Mouse (Mus musculus): ENCODE data around the gene Bclaf3. TPM values are rescaled to one million over a fixed set of nuclear protein-coding genes. Genes with fewer than 3 reads are reported as not detected.
"Not testable (repeated sequence)": the region's sequence is repeated elsewhere in the genome, so short reads cannot be mapped to it uniquely, and the experiment has no call there.

The Bclaf3 gene
- polyA plus RNA-seq (2015; fragmentation: Nextera tagmentation; extraction: Ambion mirVana), result 7.2 and 7.3 TPM in 2 replicates

DNA sequence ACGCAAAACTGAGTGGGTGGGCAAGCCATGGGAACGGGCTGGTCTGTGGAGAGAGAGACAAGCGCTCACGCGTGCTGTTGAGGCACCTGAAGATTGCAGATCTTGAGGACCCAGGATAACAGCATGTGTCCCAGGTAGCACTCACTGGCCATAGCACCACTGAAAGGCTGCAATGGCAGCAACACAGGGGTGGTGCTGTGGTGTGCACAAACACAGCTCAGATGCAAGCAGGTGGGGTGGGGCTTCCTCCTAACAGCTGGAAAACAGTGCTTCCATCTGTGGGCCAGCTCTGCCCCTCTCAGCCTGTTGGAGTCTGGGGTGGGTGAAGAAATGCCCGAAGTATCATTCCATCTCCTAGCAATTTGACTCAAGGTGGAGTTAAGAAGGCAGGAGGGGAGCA, at the start of gene Bclaf3:
Gene Bclaf3, plus strand, starts transcription at position 301 of the 400 bp plus-strand sequence.
- H3K27me3 ChIP-seq (ENCODE audit: control insufficient read depth, insufficient read depth, low read length), result no peaks in the 10 kb centered on the region
- H3K27ac ChIP-seq (replicated peaks), result no peak within 1 kb of the TSS
- H3K4me3 ChIP-seq (ENCODE audit: low read depth, low read length), result no peak within 1 kb of the TSS
- 84% methylated on average over 6 of the region's 6 CpGs for WGBS
- H3K9ac ChIP-seq (ENCODE audit: low read length), result no peak within 1 kb of the TSS
- H3K9me3 ChIP-seq (ENCODE audit: control insufficient read depth, low read length), result no peaks in the 10 kb centered on the region
- ATAC-seq (ENCODE audit: low FRiP score, low TSS enrichment) (no peak), DNase-seq (ENCODE audit: low spot score) (no peak)
- TF ChIP-seq EP300 (optimal IDR thresholded peaks at IDR 0.05) (no peak), CTCF (IDR thresholded peaks at IDR 0.05; ENCODE audit: low read depth) (no peak)
- no peaks in the 10 kb centered on the region for H3K36me3 ChIP-seq (ENCODE audit: control insufficient read depth, insufficient read depth, low read length)
- H3K4me1 ChIP-seq (replicated peaks; ENCODE audit: control insufficient read depth, insufficient read depth), result no peaks in the 10 kb centered on the region
- no peak within 1 kb of the TSS for H3K4me2 ChIP-seq (replicated peaks; ENCODE audit: low read depth)

- not testable (repeated sequence) for H3K9me3 ChIP-seq (ENCODE audit: control insufficient read depth, low read length); ATAC-seq (ENCODE audit: low FRiP score, low TSS enrichment); H3K4me3 ChIP-seq (ENCODE audit: low read depth, low read length); H3K27me3 ChIP-seq (ENCODE audit: control insufficient read depth, insufficient read depth, low read length); H3K4me2 ChIP-seq (replicated peaks; ENCODE audit: low read depth); DNase-seq (ENCODE audit: low spot score); H3K4me1 ChIP-seq (replicated peaks; ENCODE audit: control insufficient read depth, insufficient read depth); H3K27ac ChIP-seq (replicated peaks); H3K36me3 ChIP-seq (ENCODE audit: control insufficient read depth, insufficient read depth, low read length); H3K9ac ChIP-seq (ENCODE audit: low read length)
- 78% methylated on average over 4 of the region's 4 CpGs for WGBS
Observed at GRCm38 (mm10) chrX:159478243-159478940, 48.1 kb upstream of the Bclaf3 start.

DNA sequence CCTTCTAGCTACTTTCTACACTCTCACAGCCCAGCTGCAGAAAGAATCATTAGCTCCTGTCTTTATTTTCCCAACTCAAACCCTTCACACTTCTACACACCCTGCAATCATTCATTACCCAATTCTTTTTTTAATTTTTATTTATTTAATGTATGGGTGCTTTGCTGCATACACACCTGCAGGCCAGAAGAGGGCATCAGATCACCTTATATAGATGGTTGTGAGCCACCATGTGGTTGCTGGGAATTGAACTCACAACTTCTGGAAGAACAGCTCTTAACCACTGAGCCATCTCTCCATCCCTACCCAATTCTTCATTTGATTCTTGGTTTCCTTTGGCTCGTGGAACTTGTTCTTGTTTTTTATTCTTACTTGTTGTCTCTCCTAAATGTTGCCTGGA, 42.2 kb upstream of the Bclaf3 start:
- Histone ChIP-seq H3K36me3 (ENCODE audit: control insufficient read depth, insufficient read depth, low read length) (no peaks in the 10 kb centered on the region), H3K4me1 (replicated peaks; ENCODE audit: control insufficient read depth, insufficient read depth) (no peaks in the 10 kb centered on the region), H3K27ac (replicated peaks) (no peak overlapping the region), H3K9ac (ENCODE audit: low read length) (no peak overlapping the region), H3K9me3 (ENCODE audit: control insufficient read depth, low read length) (no peaks in the 10 kb centered on the region), H3K4me3 (ENCODE audit: low read depth, low read length) (no peak overlapping the region), H3K4me2 (replicated peaks; ENCODE audit: low read depth) (no peak overlapping the region), H3K27me3 (ENCODE audit: control insufficient read depth, insufficient read depth, low read length) (no peaks in the 10 kb centered on the region)
- 80% methylated on average over 1 of the region's 1 CpGs for WGBS
- ATAC-seq (ENCODE audit: low FRiP score, low TSS enrichment) (no peak), DNase-seq (ENCODE audit: low spot score) (no peak)
- no peak for TF ChIP-seq EP300 (optimal IDR thresholded peaks at IDR 0.05)
- TF ChIP-seq CTCF (IDR thresholded peaks at IDR 0.05; ENCODE audit: low read depth), result no peak

DNA sequence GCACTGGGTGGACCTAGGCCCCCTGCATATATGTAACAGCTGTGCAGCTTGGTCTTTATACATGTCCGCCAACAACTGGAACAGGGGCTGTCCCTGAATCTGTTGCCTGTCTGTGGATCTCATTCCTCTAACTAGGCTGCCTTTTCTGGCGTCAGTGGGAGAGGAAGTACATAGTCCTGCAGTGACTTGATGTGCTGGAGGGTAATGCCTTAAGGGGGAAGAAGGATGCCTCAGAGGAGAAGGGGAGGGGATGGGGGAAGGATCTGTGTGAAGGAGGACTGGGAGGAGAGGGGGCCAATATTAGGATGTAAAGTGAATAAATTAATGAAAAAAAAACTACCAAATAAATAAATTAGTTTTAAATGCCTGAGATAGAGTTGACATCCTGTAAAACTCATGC, 23.3 kb upstream of the Bclaf3 start:
- no peak for TF ChIP-seq EP300 (optimal IDR thresholded peaks at IDR 0.05)
- TF ChIP-seq CTCF (IDR thresholded peaks at IDR 0.05; ENCODE audit: low read depth), result no peak
- 47% methylated on average over 2 of the region's 2 CpGs for WGBS

DNA sequence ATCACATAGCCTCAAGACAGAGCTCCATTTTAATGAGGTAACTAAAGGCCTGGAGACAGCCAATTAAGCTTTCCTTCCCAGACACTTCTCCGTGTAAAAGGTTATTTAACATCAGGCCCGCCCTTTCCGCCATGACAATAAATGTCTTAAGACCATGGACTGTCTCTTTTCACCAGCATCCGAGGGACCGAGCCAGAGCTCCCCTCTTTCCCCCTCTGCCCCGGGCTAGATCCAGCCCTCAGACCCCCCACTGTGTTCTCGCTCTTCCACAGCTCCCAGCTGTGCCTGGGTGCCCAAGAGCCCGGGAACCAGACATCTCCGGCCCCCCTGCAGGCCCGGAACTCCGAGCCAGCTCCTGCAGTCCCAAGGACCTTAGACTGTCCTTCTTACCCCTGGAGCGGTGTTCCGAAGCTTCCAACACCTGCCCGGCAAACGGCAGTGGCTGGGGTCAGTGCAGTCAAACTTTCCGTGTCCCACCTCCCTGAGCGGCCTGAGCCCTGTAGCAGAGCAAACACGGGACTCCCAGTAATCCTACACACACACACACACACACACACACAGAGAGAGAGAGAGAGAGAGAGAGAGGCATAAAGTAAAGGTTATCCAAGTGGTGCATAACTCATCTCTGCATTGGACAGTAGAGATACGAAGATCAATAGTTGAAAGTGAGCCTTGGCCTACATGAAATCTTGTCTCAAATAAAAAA, 18.0 kb upstream of the Bclaf3 start:
- ATAC-seq (ENCODE audit: low FRiP score, low TSS enrichment) (no peak), DNase-seq (ENCODE audit: low spot score) (no peak)
- Histone ChIP-seq H3K9me3 (ENCODE audit: control insufficient read depth, low read length) (no peaks in the 10 kb centered on the region), H3K4me2 (replicated peaks; ENCODE audit: low read depth) (no peak overlapping the region), H3K9ac (ENCODE audit: low read length) (no peak overlapping the region), H3K27ac (replicated peaks) (no peak overlapping the region), H3K27me3 (ENCODE audit: control insufficient read depth, insufficient read depth, low read length) (no peaks in the 10 kb centered on the region), H3K36me3 (ENCODE audit: control insufficient read depth, insufficient read depth, low read length) (no peaks in the 10 kb centered on the region), H3K4me1 (replicated peaks; ENCODE audit: control insufficient read depth, insufficient read depth) (no peaks in the 10 kb centered on the region), H3K4me3 (ENCODE audit: low read depth, low read length) (no peak overlapping the region)
- 56% methylated on average over 19 of the region's 19 CpGs for WGBS
- TF ChIP-seq EP300 (optimal IDR thresholded peaks at IDR 0.05) (no peak), CTCF (IDR thresholded peaks at IDR 0.05; ENCODE audit: low read depth) (no peak)

More for the DNA sequence above, 23.3 kb upstream of the Bclaf3 start:
- Histone ChIP-seq H3K4me2 (replicated peaks; ENCODE audit: low read depth) (no peak overlapping the region), H3K9me3 (ENCODE audit: control insufficient read depth, low read length) (no peaks in the 10 kb centered on the region), H3K27me3 (ENCODE audit: control insufficient read depth, insufficient read depth, low read length) (no peaks in the 10 kb centered on the region), H3K4me3 (ENCODE audit: low read depth, low read length) (no peak overlapping the region), H3K9ac (ENCODE audit: low read length) (no peak overlapping the region), H3K27ac (replicated peaks) (no peak overlapping the region), H3K36me3 (ENCODE audit: control insufficient read depth, insufficient read depth, low read length) (no peaks in the 10 kb centered on the region), H3K4me1 (replicated peaks; ENCODE audit: control insufficient read depth, insufficient read depth) (no peaks in the 10 kb centered on the region)
- DNase-seq (ENCODE audit: low spot score), result no peak
- no peak for ATAC-seq (ENCODE audit: low FRiP score, low TSS enrichment)

GRCm38 (mm10) chrX:159509042-159509441, 17.4 kb upstream of the Bclaf3 start:
- no peak for ATAC-seq (ENCODE audit: low FRiP score, low TSS enrichment)
- 65% methylated on average over 4 of the region's 4 CpGs for WGBS

More at GRCm38 (mm10) chrX:159509042-159509441, 17.4 kb upstream of the Bclaf3 start:
- H3K9ac ChIP-seq (ENCODE audit: low read length), result no peak overlapping the region
- TF ChIP-seq CTCF (IDR thresholded peaks at IDR 0.05; ENCODE audit: low read depth), result no peak
- TF ChIP-seq EP300 (optimal IDR thresholded peaks at IDR 0.05), result no peak
- no peaks in the 10 kb centered on the region for H3K4me1 ChIP-seq (replicated peaks; ENCODE audit: control insufficient read depth, insufficient read depth)
- H3K27me3 ChIP-seq (ENCODE audit: control insufficient read depth, insufficient read depth, low read length), result no peaks in the 10 kb centered on the region
- no peak for DNase-seq (ENCODE audit: low spot score)
- H3K27ac ChIP-seq (replicated peaks), result no peak overlapping the region
- no peak overlapping the region for H3K4me2 ChIP-seq (replicated peaks; ENCODE audit: low read depth)
- H3K4me3 ChIP-seq (ENCODE audit: low read depth, low read length), result no peak overlapping the region
- no peaks in the 10 kb centered on the region for H3K36me3 ChIP-seq (ENCODE audit: control insufficient read depth, insufficient read depth, low read length)
- no peaks in the 10 kb centered on the region for H3K9me3 ChIP-seq (ENCODE audit: control insufficient read depth, low read length)
